Mouse (Mus musculus) ES-E14 (cell line): Measurements from ENCODE around the gene Tmem222. TPM values are rescaled to one million over a fixed set of nuclear protein-coding genes. Genes with fewer than 3 reads are reported as not detected.
A peak's percentile ranks its signal among the peaks of the same experiment; 100 is the strongest.

Experiments used
- DNase-seq: peaks from one replicate; pipeline ENCODE4 v3.0.0-alpha.2; 2013; ENCODE audit warnings: low read depth, low spot score
- H3K27ac ChIP-seq: 2 replicates; pipeline ENCODE4 v1.5.1; 2012; ENCODE audit warnings: low read depth, mild to moderate bottlenecking, low read length, moderate library complexity, mixed read lengths; ENCODE audit not compliant: poor library complexity, insufficient read depth, severe bottlenecking
- H3K36me3 ChIP-seq: 2 replicates; pipeline ENCODE4 v1.6.1; 2012; ENCODE audit warnings: mild to moderate bottlenecking, low read length, moderate library complexity, mixed read lengths; ENCODE audit not compliant: control insufficient read depth, poor library complexity, insufficient read depth, severe bottlenecking
- H3K4me1 ChIP-seq, 2 experiments: fragments of 150-350 bp in 1 of 2; sonication (generic) in 1 of 2; 2 replicates each; pipeline ENCODE4 v1.6.1; 2012; ENCODE audit warnings: low read length in 2 of 2, mild to moderate bottlenecking in 1 of 2, mixed read lengths in 1 of 2; ENCODE audit not compliant: control insufficient read depth in 2 of 2, insufficient read depth in 2 of 2, poor library complexity in 1 of 2
- H3K4me3 ChIP-seq, 2 experiments: fragments of 150-350 bp in 1 of 2; sonication (generic) in 1 of 2; 2 replicates each; pipeline ENCODE4 v1.5.1; 2012; ENCODE audit warnings: low read length in 2 of 2, low read depth in 1 of 2, mild to moderate bottlenecking in 1 of 2, mixed read lengths in 1 of 2; ENCODE audit not compliant: insufficient read depth in 1 of 2, poor library complexity in 1 of 2, severe bottlenecking in 1 of 2
- H3K9ac ChIP-seq: 2 replicates; pipeline ENCODE4 v1.6.1; 2012; ENCODE audit warnings: low read depth, mild to moderate bottlenecking, low read length, mixed read lengths; ENCODE audit not compliant: poor library complexity, insufficient read depth, severe bottlenecking
- H3K9me3 ChIP-seq: fragments of 150-350 bp; sonication (generic); 2 replicates; pipeline ENCODE4 v1.6.1; 2012; ENCODE audit warnings: low read depth, mild to moderate bottlenecking, low read length; ENCODE audit not compliant: control insufficient read depth, insufficient read depth
- CHD2 ChIP-seq: IDR thresholded peaks from 2 replicates; pipeline ENCODE4 v1.6.1; 2014; ENCODE audit warnings: mild to moderate bottlenecking, low read depth, low read length, inconsistent platforms
- HCFC1 ChIP-seq: IDR thresholded peaks from 2 replicates; pipeline ENCODE4 v1.6.1; 2012; ENCODE audit warnings: low read length, inconsistent platforms, borderline replicate concordance; ENCODE audit not compliant: insufficient read depth
- MAFK ChIP-seq: IDR thresholded peaks from 2 replicates; pipeline ENCODE4 v1.6.1; 2014; ENCODE audit warnings: mild to moderate bottlenecking, low read depth, low read length, inconsistent platforms; ENCODE audit not compliant: insufficient read depth
- ZC3H11A ChIP-seq: IDR thresholded peaks from 2 replicates; pipeline ENCODE4 v1.6.1; 2012; ENCODE audit warnings: low read depth, mild to moderate bottlenecking, inconsistent platforms, low read length, borderline replicate concordance
- ZNF384 ChIP-seq: IDR thresholded peaks from 2 replicates; pipeline ENCODE4 v1.6.1; 2012; ENCODE audit warnings: low read depth, low read length, inconsistent platforms
- in situ Hi-C, 2 experiments: fragments of 600-800 bp; cut with MboI; formaldehyde crosslinking; loops; one replicate each; pipeline ENCODE4 v1.15.1; 2025; ENCODE audit warnings: low sequenced_read_pairs in 2 of 2, inconsistent platforms in 1 of 2; ENCODE audit not compliant: unreplicated experiment in 2 of 2
- total RNA-seq: library from RNA; depleted of rRNA; stranded (reverse); fragments of 300-350 nt; gene quantifications from 2 replicates; pipeline ENCODE4 v1.2.3, GENCODE M21; 2012

Tmem222 gene
- total RNA-seq, 1 experiment = 73.3 TPM

DNA sequence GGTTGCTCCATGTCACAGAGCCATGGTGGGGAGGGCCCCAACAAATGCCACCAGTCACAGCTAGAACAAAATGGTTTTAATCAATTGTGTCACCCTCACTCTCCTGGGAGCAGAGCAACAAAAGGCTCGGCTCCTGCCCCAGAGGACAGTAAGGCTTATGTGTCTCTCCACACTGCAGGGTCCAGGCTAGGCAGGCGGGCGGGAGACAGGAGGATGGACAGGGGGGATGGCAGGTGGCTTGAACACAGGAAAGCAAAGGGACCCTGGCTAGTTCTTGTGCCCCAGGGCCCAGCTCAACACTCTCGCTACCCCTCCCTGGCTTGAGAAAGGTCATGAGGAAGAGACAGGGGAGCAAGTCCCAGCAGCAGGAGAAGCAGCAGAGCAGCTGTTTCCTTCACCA, 14.8 kb upstream of the Tmem222 start:
- no peak overlapping the region for H3K9ac ChIP-seq
- no peak overlapping the region for H3K27ac ChIP-seq
- in situ Hi-C loops = loop anchor here in 1 of 2 experiments (25.0 kb wide), 1 partner anchor 280 kb away; the partner anchor contains the start of gene Ahdc1
- H3K9me3 ChIP-seq = no peaks in the 10 kb centered on the region
- DNase-seq = no peak
- H3K4me3 ChIP-seq = no peak overlapping the region
- TF ChIP-seq CHD2 (no peak), ZNF384 (no peak), ZC3H11A (no peak), HCFC1 (no peak), MAFK (no peak)
- peaks cover 38% of the 10 kb centered on the region for H3K36me3 ChIP-seq
- H3K4me1 ChIP-seq = peaks cover 2 to 16% of the 10 kb centered on the region in 2 experiments; a peak in 2 of 4 replicates

DNA sequence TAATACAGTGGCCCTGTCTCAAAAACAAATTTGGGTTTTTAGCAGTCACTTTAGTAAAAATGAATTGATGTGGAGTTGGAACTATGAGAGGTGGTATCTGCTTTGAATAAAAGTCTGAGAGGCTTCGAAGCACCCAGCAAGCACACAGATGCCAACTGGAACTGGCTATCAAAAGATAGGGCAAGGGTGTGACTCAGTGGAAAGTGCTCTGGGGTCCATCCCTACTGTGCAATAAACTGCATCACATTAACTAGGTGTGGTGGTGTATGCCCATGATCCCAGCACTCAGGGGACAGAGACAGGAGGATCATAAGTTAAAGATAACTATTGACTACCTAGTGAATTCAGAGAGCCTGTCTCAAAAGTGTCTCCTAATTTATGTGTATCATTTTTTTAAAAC, 13.7 kb upstream of the Tmem222 start:
- no peak for DNase-seq
- no peak for TF ChIP-seq MAFK
- TF ChIP-seq HCFC1 = no peak
- TF ChIP-seq ZC3H11A = no peak
- no peak for TF ChIP-seq CHD2
- no peak for TF ChIP-seq ZNF384
- Histone ChIP-seq H3K9me3 (no peaks in the 10 kb centered on the region), H3K9ac (no peak overlapping the region), H3K4me3 (no peak overlapping the region), H3K4me1 (peaks cover 2 to 21% of the 10 kb centered on the region in 2 experiments; a peak in 2 of 4 replicates), H3K27ac (no peak overlapping the region), H3K36me3 (peaks cover 28% of the 10 kb centered on the region)
- in situ Hi-C loops = loop anchor here in 1 of 2 experiments (25.0 kb wide), 1 partner anchor 279 kb away; the partner anchor contains the start of gene Ahdc1

DNA sequence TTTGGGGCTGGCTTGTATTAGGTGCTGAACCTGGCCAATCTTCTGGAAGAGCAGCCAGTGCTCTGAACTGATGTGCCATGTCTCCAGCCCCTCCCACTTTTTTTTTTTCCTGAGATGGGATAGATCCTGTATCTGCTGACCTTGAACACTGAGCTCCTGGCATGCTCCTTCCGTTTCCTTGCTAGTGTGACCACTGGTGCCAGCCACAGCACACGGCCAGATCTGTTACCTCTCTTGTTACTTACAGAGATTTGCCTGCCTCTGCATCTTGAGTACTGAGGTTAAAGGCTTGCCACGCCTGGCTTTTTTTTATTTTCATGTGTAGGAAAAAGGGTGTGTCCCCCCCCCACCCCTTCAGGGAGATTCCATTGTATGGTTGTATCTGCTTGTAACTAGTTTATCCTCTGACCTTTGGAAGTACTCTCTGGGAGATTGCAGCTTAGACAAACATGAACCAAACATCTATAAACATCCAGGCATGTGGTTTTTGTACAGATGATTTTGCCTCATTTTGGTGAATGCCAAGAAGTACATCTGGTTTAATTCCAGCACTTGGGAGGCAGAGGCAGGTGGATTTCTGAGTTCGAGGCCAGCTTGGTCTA, 9.0 kb upstream of the Tmem222 start:
- H3K4me1 ChIP-seq = peaks cover 0 to 16% of the 10 kb centered on the region in 2 experiments; a peak in 2 of 4 replicates
- DNase-seq = no peak
- H3K27ac ChIP-seq = peak overlapping the region; percentile 59; the same call in 1 of the 2 replicates
- no peak overlapping the region for H3K4me3 ChIP-seq
- in situ Hi-C loops = loop anchor here in 1 of 2 experiments (25.0 kb wide), 1 partner anchor 274 kb away; the partner anchor contains the start of gene Ahdc1
- H3K9ac ChIP-seq = no peak overlapping the region
- no peaks in the 10 kb centered on the region for H3K9me3 ChIP-seq
- H3K36me3 ChIP-seq = 0 out of 2 replicates have a peak, but pooled peaks cover 2% of the 10 kb centered on the region
- TF ChIP-seq ZC3H11A (no peak), MAFK (no peak), ZNF384 (peak; percentile 31; the same call in 1 of the 2 replicates), HCFC1 (no peak), CHD2 (no peak)

DNA sequence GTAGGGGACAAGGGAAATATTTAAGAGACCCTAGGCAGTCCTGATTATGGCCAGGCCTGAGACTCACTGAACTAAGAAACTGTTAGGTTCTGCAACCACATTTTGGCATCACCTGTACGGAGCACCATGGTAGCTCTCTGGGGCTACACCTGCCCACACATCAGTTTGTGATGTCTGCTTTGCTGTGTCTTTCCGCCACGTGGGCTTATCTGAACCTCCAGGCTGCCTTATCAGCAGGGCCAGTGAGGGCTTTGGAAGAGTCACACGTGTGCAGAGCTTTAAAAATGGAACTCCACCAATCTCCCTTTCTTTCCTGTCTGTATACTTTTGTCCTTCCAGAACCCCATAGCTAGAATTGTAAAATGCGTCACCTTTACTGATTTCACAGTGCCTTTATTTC, 8.4 kb upstream of the Tmem222 start:
- Histone ChIP-seq H3K4me3 (no peak overlapping the region), H3K4me1 (peaks cover 0 to 16% of the 10 kb centered on the region in 2 experiments; a peak in 2 of 4 replicates), H3K9me3 (no peaks in the 10 kb centered on the region), H3K36me3 (no peaks in the 10 kb centered on the region), H3K9ac (no peak overlapping the region), H3K27ac (no peak overlapping the region; the same call in 1 of the 2 replicates)
- no peak for TF ChIP-seq HCFC1
- TF ChIP-seq ZNF384 = no peak
- in situ Hi-C loops = loop anchor here in 1 of 2 experiments (25.0 kb wide), 1 partner anchor 274 kb away; the partner anchor contains the start of gene Ahdc1
- no peak for DNase-seq
